Mouse (Mus musculus) neural tube, embryonic 14.5 days (tissue): ENCODE data around the gene Krtap10-4. TPM values are rescaled to one million over a fixed set of nuclear protein-coding genes. Genes with fewer than 3 reads are reported as not detected.

Experiments used
- ATAC-seq: fragments of 200-750 bp; cut with Nextera tagmentation; 2 replicates; pipeline ENCODE4 v1.8.0; 2017; ENCODE audit warnings: low read depth, mild to moderate bottlenecking, moderate TSS enrichment, moderate library complexity
- H3K27ac ChIP-seq: fragments of 300-500 bp; sonication (generic); 2 replicates; pipeline ENCODE4 v1.5.1; 2014; ENCODE audit warnings: low read depth, mild to moderate bottlenecking, control low read depth, low read length, moderate library complexity, mixed read lengths
- H3K27me3 ChIP-seq: fragments of 300-500 bp; sonication (generic); 2 replicates; pipeline ENCODE4 v1.6.1; 2014; ENCODE audit warnings: low read length; ENCODE audit not compliant: control insufficient read depth, insufficient read depth
- H3K36me3 ChIP-seq: fragments of 300-500 bp; sonication (generic); 2 replicates; pipeline ENCODE4 v1.6.1; 2014; ENCODE audit warnings: low read length, mixed read lengths; ENCODE audit not compliant: control insufficient read depth, insufficient read depth
- H3K4me1 ChIP-seq: fragments of 300-500 bp; sonication (generic); 2 replicates; pipeline ENCODE4 v1.6.1; 2014; ENCODE audit warnings: low read length; ENCODE audit not compliant: control insufficient read depth, insufficient read depth
- H3K4me2 ChIP-seq: fragments of 300-500 bp; sonication (generic); 2 replicates; pipeline ENCODE4 v1.6.1; 2014; ENCODE audit warnings: mild to moderate bottlenecking, low read depth, low read length, control low read depth
- H3K4me3 ChIP-seq: fragments of 300-500 bp; sonication (generic); 2 replicates; pipeline ENCODE4 v1.5.1; 2014; ENCODE audit warnings: low read depth, low read length, control low read depth, mixed read lengths
- H3K9ac ChIP-seq: fragments of 300-500 bp; sonication (generic); replicated peaks from 2 replicates; pipeline ENCODE4 v1.6.1; 2014; ENCODE audit warnings: low read depth, mild to moderate bottlenecking, control low read depth, low read length, mixed read lengths
- H3K9me3 ChIP-seq: fragments of 300-500 bp; sonication (generic); 2 replicates; pipeline ENCODE4 v1.6.1; 2016; ENCODE audit warnings: low read length; ENCODE audit not compliant: control insufficient read depth
- WGBS: fragments of 180-500 bp; shearing (Covaris S2); extraction: QIAGEN DNeasy Blood & Tissue Kit; methylation state at CpG from one replicate; pipeline ENCODE4 v1.1.7; 2014; 5-methylcytosine and 5-hydroxymethylcytosine counted together
- polyA plus RNA-seq: library from polyadenylated mRNA; unstranded; fragments of >200 nt; fragmentation: Nextera tagmentation; extraction: Ambion mirVana; gene quantifications from 2 replicates; pipeline ENCODE4 v1.2.1, GENCODE M21; 2014

Krtap10-4 gene
- polyA plus RNA-seq, 1 experiment from 2014 or later, result not detected

- H3K36me3 ChIP-seq, result no peaks in the 10 kb centered on the region
- 94% methylated on average over 3 of the region's 3 CpGs for WGBS
These were observed 19.6 kb upstream of the Krtap10-4 start, which contains the start of gene Gm36176 for GRCm38 (mm10) chr10:77846503-77846902. Gene Gm36176 (plus strand): TSS chr10:77846803.

GRCm38 (mm10) chr10:77839006-77839405 is 12.1 kb upstream of the Krtap10-4 start:
- ATAC-seq, result no peak

More at GRCm38 (mm10) chr10:77846503-77846902, 19.6 kb upstream of the Krtap10-4 start, which contains the start of gene Gm36176:
- H3K4me2 ChIP-seq, result no peak within 1 kb of the TSS
- ATAC-seq, result no peak
- no peak within 1 kb of the TSS for H3K27ac ChIP-seq
- H3K4me3 ChIP-seq, result no peak within 1 kb of the TSS
- H3K4me1 ChIP-seq, result no peaks in the 10 kb centered on the region
- no peaks in the 10 kb centered on the region for H3K9me3 ChIP-seq
- H3K9ac ChIP-seq, result no peak within 1 kb of the TSS
- no peaks in the 10 kb centered on the region for H3K27me3 ChIP-seq

GRCm38 (mm10) chr10:77835647-77836046 is 8.8 kb upstream of the Krtap10-4 start, which contains the start of gene Krtap10-10:
Gene Krtap10-10 (plus strand): TSS chr10:77835947.
- no peak for ATAC-seq
- no peak within 1 kb of the TSS for H3K4me2 ChIP-seq
- H3K36me3 ChIP-seq, result no peaks in the 10 kb centered on the region
- H3K27ac ChIP-seq, result no peak within 1 kb of the TSS
- no peak within 1 kb of the TSS for H3K4me3 ChIP-seq
- no peaks in the 10 kb centered on the region for H3K4me1 ChIP-seq
- H3K9ac ChIP-seq, result no peak within 1 kb of the TSS
- no peaks in the 10 kb centered on the region for H3K27me3 ChIP-seq
- WGBS, result 74% methylated on average over 9 of the region's 9 CpGs
- H3K9me3 ChIP-seq, result no peaks in the 10 kb centered on the region

More at GRCm38 (mm10) chr10:77839006-77839405, 12.1 kb upstream of the Krtap10-4 start:
- H3K4me2 ChIP-seq, result no peak overlapping the region
- H3K4me3 ChIP-seq, result no peak overlapping the region
- H3K27ac ChIP-seq, result no peak overlapping the region
- no peaks in the 10 kb centered on the region for H3K9me3 ChIP-seq
- H3K4me1 ChIP-seq, result no peaks in the 10 kb centered on the region
- no peak overlapping the region for H3K9ac ChIP-seq
- H3K27me3 ChIP-seq, result no peaks in the 10 kb centered on the region
- WGBS, result 76% methylated on average over 6 of the region's 6 CpGs
- no peaks in the 10 kb centered on the region for H3K36me3 ChIP-seq

- Histone ChIP-seq H3K4me3 (no peak overlapping the region), H3K36me3 (no peaks in the 10 kb centered on the region), H3K9ac (no peak overlapping the region), H3K4me1 (no peaks in the 10 kb centered on the region), H3K27ac (no peak overlapping the region), H3K9me3 (no peaks in the 10 kb centered on the region), H3K4me2 (no peak overlapping the region), H3K27me3 (no peaks in the 10 kb centered on the region)
- ATAC-seq, result no peak
- WGBS, result 44% methylated on average over 4 of the region's 4 CpGs
These were observed 7.7 kb downstream of the Krtap10-4 start for GRCm38 (mm10) chr10:77819203-77819602.

GRCm38 (mm10) chr10:77818523-77818922 is 8.4 kb downstream of the Krtap10-4 start:
- Histone ChIP-seq H3K9me3 (no peaks in the 10 kb centered on the region), H3K36me3 (no peaks in the 10 kb centered on the region), H3K27me3 (no peaks in the 10 kb centered on the region), H3K4me1 (no peaks in the 10 kb centered on the region), H3K4me3 (no peak overlapping the region), H3K27ac (no peak overlapping the region), H3K4me2 (no peak overlapping the region), H3K9ac (no peak overlapping the region)
- no peak for ATAC-seq
- WGBS, result over 99% methylated on average over 4 of the region's 4 CpGs

GRCm38 (mm10) chr10:77815514-77815913 is 11.4 kb downstream of the Krtap10-4 start:
- no peak overlapping the region for H3K4me2 ChIP-seq
- no peak overlapping the region for H3K4me3 ChIP-seq
- no peaks in the 10 kb centered on the region for H3K9me3 ChIP-seq
- H3K4me1 ChIP-seq, result no peaks in the 10 kb centered on the region
- H3K27ac ChIP-seq, result no peak overlapping the region
- no peak overlapping the region for H3K9ac ChIP-seq
- ATAC-seq, result no peak
- H3K27me3 ChIP-seq, result no peaks in the 10 kb centered on the region
- 36% methylated on average over 5 of the region's 5 CpGs for WGBS
- no peaks in the 10 kb centered on the region for H3K36me3 ChIP-seq

- 59% methylated on average over 4 of the region's 4 CpGs for WGBS
- Histone ChIP-seq H3K36me3 (no peaks in the 10 kb centered on the region), H3K27ac (no peak within 1 kb of the TSS), H3K9me3 (no peaks in the 10 kb centered on the region), H3K4me2 (no peak within 1 kb of the TSS), H3K9ac (no peak within 1 kb of the TSS), H3K4me3 (no peak within 1 kb of the TSS), H3K4me1 (no peaks in the 10 kb centered on the region), H3K27me3 (no peaks in the 10 kb centered on the region)
- ATAC-seq, result no peak
These were observed 12.5 kb downstream of the Krtap10-4 start, which contains the start of gene Gm2696 for GRCm38 (mm10) chr10:77814382-77814781. Gene Gm2696 (plus strand): TSS chr10:77814682.

GRCm38 (mm10) chr10:77811743-77812142 is 15.2 kb downstream of the Krtap10-4 start, which contains the start of gene Gm9507:
Gene Gm9507 (minus strand): TSS chr10:77811843.
- no peaks in the 10 kb centered on the region for H3K27me3 ChIP-seq
- H3K4me3 ChIP-seq, result no peak within 1 kb of the TSS
- no peaks in the 10 kb centered on the region for H3K4me1 ChIP-seq
- no peak for ATAC-seq
- H3K27ac ChIP-seq, result no peak within 1 kb of the TSS
- 81% methylated on average over 5 of the region's 5 CpGs for WGBS
- H3K9ac ChIP-seq, result no peak within 1 kb of the TSS
- no peaks in the 10 kb centered on the region for H3K9me3 ChIP-seq
- H3K36me3 ChIP-seq, result no peaks in the 10 kb centered on the region
- no peak within 1 kb of the TSS for H3K4me2 ChIP-seq

GRCm38 (mm10) chr10:77804095-77804494 is 22.8 kb downstream of the Krtap10-4 start:
- H3K9ac ChIP-seq, result no peak overlapping the region
- 87% methylated on average over 3 of the region's 3 CpGs for WGBS
- no peak for ATAC-seq

More at GRCm38 (mm10) chr10:77804095-77804494, 22.8 kb downstream of the Krtap10-4 start:
- no peak overlapping the region for H3K4me3 ChIP-seq
- no peaks in the 10 kb centered on the region for H3K27me3 ChIP-seq
- H3K27ac ChIP-seq, result no peak overlapping the region
- H3K4me2 ChIP-seq, result no peak overlapping the region
- no peaks in the 10 kb centered on the region for H3K9me3 ChIP-seq
- no peaks in the 10 kb centered on the region for H3K4me1 ChIP-seq
- H3K36me3 ChIP-seq, result no peaks in the 10 kb centered on the region
